Mouse (Mus musculus) myocyte (in vitro differentiated cells): ENCODE measurements at regions not wholly inside any gene's neighbourhood (a gene's known extent, or its start where the extent isn't known, plus 50 kb on each side); places are given as distances from the start of the nearest gene placed in this dataset.

Experiments used
- E2F4 ChIP-seq: IDR thresholded peaks from one replicate; pipeline ENCODE4 v1.6.1; 2011; ENCODE audit warnings: mild to moderate bottlenecking, control low read depth, moderate library complexity; ENCODE audit not compliant: insufficient read depth
- MAX ChIP-seq: IDR thresholded peaks from one replicate; pipeline ENCODE4 v1.6.1; 2011; ENCODE audit warnings: low read depth, mild to moderate bottlenecking, control low read depth
- MYOD1 ChIP-seq, 3 experiments: IDR thresholded peaks; one replicate each; pipeline ENCODE4 v1.6.1; 2011; ENCODE audit warnings: control low read depth in 2 of 3, low read depth in 2 of 3, mild to moderate bottlenecking in 2 of 3, moderate library complexity in 1 of 3; ENCODE audit not compliant: insufficient read length in 2 of 3, control insufficient read depth in 1 of 3
- POLR2A ChIP-seq: IDR thresholded peaks from one replicate; pipeline ENCODE4 v1.6.1; 2011; ENCODE audit warnings: low read depth, mild to moderate bottlenecking, control low read depth, moderate library complexity; ENCODE audit not compliant: insufficient read length
- POLR2AphosphoS2 ChIP-seq: IDR thresholded peaks from one replicate; pipeline ENCODE4 v1.6.1; 2011; ENCODE audit warnings: low read depth, control low read depth; ENCODE audit not compliant: insufficient read length
- REST ChIP-seq: IDR thresholded peaks from one replicate; pipeline ENCODE4 v1.6.1; 2011; ENCODE audit warnings: mild to moderate bottlenecking, control low read depth, moderate library complexity; ENCODE audit not compliant: insufficient read depth, insufficient read length
- SRF ChIP-seq: IDR thresholded peaks from one replicate; pipeline ENCODE4 v1.6.1; 2011; ENCODE audit warnings: low read depth; ENCODE audit not compliant: control insufficient read depth, insufficient read length
- TCF12 ChIP-seq: IDR thresholded peaks from one replicate; pipeline ENCODE4 v1.6.1; 2011; ENCODE audit warnings: mild to moderate bottlenecking, control low read depth; ENCODE audit not compliant: poor library complexity, insufficient read depth, severe bottlenecking
- USF1 ChIP-seq: IDR thresholded peaks from one replicate; pipeline ENCODE4 v1.6.1; 2011; ENCODE audit warnings: low read depth, mild to moderate bottlenecking, control low read depth, moderate library complexity

GRCm38 (mm10) chr14:88330613-88331012, 140.6 kb downstream of the Pcdh20 start:
- TF ChIP-seq SRF (no peak), MAX (no peak), POLR2A (no peak), E2F4 (no peak), TCF12 (no peak), POLR2AphosphoS2 (no peak), REST (no peak), MYOD1 (IDR thresholded peaks at IDR 0.05; ENCODE audit: control insufficient read depth in 1 of 3, insufficient read length in 2 of 3, low read depth in 2 of 3) (no peak), USF1 (no peak)
